Comparison of ENCODE assay signal across 19 mouse cellular contexts in the genomic region with DNA sequence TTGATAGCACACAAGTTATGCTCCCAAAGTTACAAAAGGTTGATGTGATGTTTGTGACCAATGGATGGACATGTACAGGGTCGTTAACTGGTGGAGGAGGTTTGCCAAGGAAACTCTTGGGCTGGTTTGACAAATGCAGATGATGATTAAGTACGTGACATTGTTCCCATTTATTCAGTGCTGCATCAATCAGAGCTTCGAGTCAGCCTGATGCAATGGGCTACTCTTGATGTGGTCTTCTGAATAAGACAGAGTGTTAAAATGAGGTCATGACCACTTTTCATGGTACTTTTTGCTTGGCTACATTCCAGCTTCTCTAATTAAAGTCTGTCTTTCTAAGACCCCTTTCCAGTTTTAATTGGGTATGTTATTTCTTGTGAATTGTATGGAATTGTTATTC.
DNase-seq lines count a peak whose midpoint lies in the region; ATAC-seq and TF ChIP-seq lines count a peak whose summit lies in the region.
"Had no signal": no experiment of that assay in that cellular context is flagged by ENCODE, and none has a peak within 500 bp of the region (broad histone marks: within the 10 kb centered on the region; RNA-seq: fewer than 3 reads in every experiment).

No protein-coding gene starts in this region.

- no peak for TF ChIP-seq CTCF in lung, postnatal 0 days (IDR thresholded peaks at IDR 0.05)

- H3K9ac ChIP-seq in midbrain, embryonic 12.5 days (replicated peaks) = no peak overlapping the region
- H3K9ac ChIP-seq in midbrain, embryonic 15.5 days = no peak overlapping the region
- no peak overlapping the region for H3K9ac ChIP-seq in forebrain, embryonic 11.5 days (ENCODE audit: low read length)
- no peak overlapping the region for H3K9ac ChIP-seq in lung, postnatal 0 days (replicated peaks; ENCODE audit: low read depth)
- H3K9ac ChIP-seq: heart, embryonic 12.5 days; kidney, embryonic 15.5 days; limb, embryonic 12.5 days; liver, embryonic 12.5 days had no signal

- H3K27me3 ChIP-seq in midbrain, embryonic 12.5 days = no peaks in the 10 kb centered on the region
- no peaks in the 10 kb centered on the region for H3K27me3 ChIP-seq in midbrain, embryonic 15.5 days (replicated peaks)
- H3K27me3 ChIP-seq in forebrain, embryonic 11.5 days (ENCODE audit: control insufficient read depth, insufficient read depth, low read length) = no peaks in the 10 kb centered on the region
- no peaks in the 10 kb centered on the region for H3K27me3 ChIP-seq in lung, postnatal 0 days (replicated peaks; ENCODE audit: insufficient read depth, low read length)
- H3K27me3 ChIP-seq: heart, embryonic 12.5 days; kidney, embryonic 15.5 days; limb, embryonic 12.5 days; liver, embryonic 12.5 days had no signal

- H3K4me3 ChIP-seq in midbrain, embryonic 12.5 days = no peak overlapping the region
- H3K4me3 ChIP-seq in midbrain, embryonic 15.5 days = no peak overlapping the region
- no peak overlapping the region for H3K4me3 ChIP-seq in forebrain, embryonic 11.5 days (ENCODE audit: low read depth, low read length)
- H3K4me3 ChIP-seq in lung, postnatal 0 days (ENCODE audit: low read depth, low read length) = no peak overlapping the region
- H3K4me3 ChIP-seq: heart, embryonic 12.5 days; kidney, embryonic 15.5 days; limb, embryonic 12.5 days; liver, embryonic 12.5 days had no signal

- no peak overlapping the region for H3K27ac ChIP-seq in midbrain, embryonic 12.5 days (replicated peaks)
- H3K27ac ChIP-seq in midbrain, embryonic 15.5 days = no peak overlapping the region
- H3K27ac ChIP-seq in forebrain, embryonic 11.5 days (ENCODE audit: low read depth, low read length) = 0 out of 2 replicates have a peak overlapping the region, but pooled peaks have one; percentile 41
- no peak overlapping the region for H3K27ac ChIP-seq in lung, postnatal 0 days (ENCODE audit: low read length)
- H3K27ac ChIP-seq: hindbrain, postnatal 0 days; kidney, embryonic 15.5 days; limb, embryonic 12.5 days; liver, embryonic 12.5 days; macrophage had no signal

- DNase-seq in embryo, embryonic 10 days (ENCODE audit: low spot score) = peak; percentile 66
- DNase-seq in forebrain, embryonic 11.5 days (ENCODE audit: low spot score) = peak; percentile 58
- DNase-seq in retina, embryonic 14.5 days (ENCODE audit: low spot score) = peak; percentile 83
- no peak for DNase-seq in lung, postnatal 0 days (ENCODE audit: low spot score)
- DNase-seq in cerebellum, adult 18-20 months = no peak
- DNase-seq: cerebellum, adult 9-10 months; lung, adult 2 months; right cerebral cortex, postnatal 14 days; spleen, adult 18-20 months; thymus, postnatal 4 days had no signal

- peaks cover 6% of the 10 kb centered on the region; the same call in 1 of the 2 replicates for H3K4me1 ChIP-seq in midbrain, embryonic 12.5 days
- H3K4me1 ChIP-seq in midbrain, embryonic 15.5 days = no peaks in the 10 kb centered on the region
- peaks cover 4% of the 10 kb centered on the region; the same call in 1 of the 2 replicates for H3K4me1 ChIP-seq in forebrain, embryonic 11.5 days (replicated peaks; ENCODE audit: control insufficient read depth, insufficient read depth, low read length)
- no peaks in the 10 kb centered on the region for H3K4me1 ChIP-seq in lung, postnatal 0 days (ENCODE audit: insufficient read depth, low read depth, low read length)
- H3K4me1 ChIP-seq: heart, embryonic 12.5 days; kidney, embryonic 15.5 days; limb, embryonic 12.5 days; liver, embryonic 12.5 days had no signal

- H3K36me3 ChIP-seq in midbrain, embryonic 12.5 days = no peaks in the 10 kb centered on the region
- no peaks in the 10 kb centered on the region for H3K36me3 ChIP-seq in midbrain, embryonic 15.5 days (replicated peaks)
- H3K36me3 ChIP-seq in forebrain, embryonic 11.5 days (ENCODE audit: control insufficient read depth, insufficient read depth, low read length) = no peaks in the 10 kb centered on the region
- H3K36me3 ChIP-seq in lung, postnatal 0 days (ENCODE audit: insufficient read depth, low read length) = no peaks in the 10 kb centered on the region
- H3K36me3 ChIP-seq: heart, embryonic 12.5 days; kidney, embryonic 15.5 days; limb, embryonic 12.5 days; liver, embryonic 12.5 days had no signal

- 55% methylated on average over 3 of the region's 3 CpGs for WGBS in midbrain, embryonic 12.5 days
- 54% methylated on average over 3 of the region's 3 CpGs for WGBS in midbrain, embryonic 15.5 days
- 26% methylated on average over 3 of the region's 3 CpGs for WGBS in forebrain, embryonic 11.5 days
- 45% methylated on average over 3 of the region's 3 CpGs for WGBS in lung, postnatal 0 days

- no peaks in the 10 kb centered on the region for H3K9me3 ChIP-seq in midbrain, embryonic 12.5 days
- no peaks in the 10 kb centered on the region for H3K9me3 ChIP-seq in midbrain, embryonic 15.5 days
- no peaks in the 10 kb centered on the region for H3K9me3 ChIP-seq in forebrain, embryonic 11.5 days (ENCODE audit: control insufficient read depth, low read length)
- no peaks in the 10 kb centered on the region for H3K9me3 ChIP-seq in lung, postnatal 0 days (ENCODE audit: low read length)
- H3K9me3 ChIP-seq: heart, embryonic 12.5 days; kidney, embryonic 15.5 days; limb, embryonic 12.5 days; liver, embryonic 12.5 days had no signal

- peak; percentile 54; the same call in 1 of the 2 replicates for ATAC-seq in midbrain, embryonic 12.5 days (ENCODE audit: low FRiP score, low read depth)
- no peak for ATAC-seq in midbrain, embryonic 15.5 days (replicated peaks)
- ATAC-seq in forebrain, embryonic 11.5 days (replicated peaks; ENCODE audit: low FRiP score) = peak; percentile 96
- no peak for ATAC-seq in lung, postnatal 0 days
- ATAC-seq: hindbrain, postnatal 0 days; intestine, postnatal 0 days; liver, embryonic 12.5 days had no signal

- TF ChIP-seq EP300 in lung, postnatal 0 days (IDR thresholded peaks at IDR 0.05) = no peak

- no peak overlapping the region for H3K4me2 ChIP-seq in midbrain, embryonic 12.5 days (replicated peaks)
- no peak overlapping the region for H3K4me2 ChIP-seq in midbrain, embryonic 15.5 days
- H3K4me2 ChIP-seq in forebrain, embryonic 11.5 days (ENCODE audit: low read depth, low read length, severe bottlenecking) = no peak overlapping the region
- H3K4me2 ChIP-seq in lung, postnatal 0 days (replicated peaks; ENCODE audit: low read depth, low read length) = no peak overlapping the region
- H3K4me2 ChIP-seq: heart, embryonic 12.5 days; kidney, embryonic 15.5 days; limb, embryonic 12.5 days; liver, embryonic 12.5 days had no signal

Comparison
In these comparisons a context has a peak if more than half of its experiments do, and no peak if none do; other contexts are left out.
1. ATAC-seq: peak in midbrain, embryonic 12.5 days (single experiment) and forebrain, embryonic 11.5 days (single experiment); none in midbrain, embryonic 15.5 days (single experiment) and lung, postnatal 0 days (single experiment).
2. DNase-seq: peak in embryo, embryonic 10 days (single experiment), forebrain, embryonic 11.5 days (single experiment) and retina, embryonic 14.5 days (single experiment); none in lung, postnatal 0 days (single experiment) and cerebellum, adult 18-20 months (0 of 2).